Mouse (Mus musculus) spleen, adult 2 months (tissue): Measurements from ENCODE around the gene Pla2g12b.

Source experiments
- CTCF ChIP-seq: fragments of 200-500 bp; IDR thresholded peaks from 2 replicates; pipeline ENCODE4 v1.5.1; 2011; ENCODE audit warnings: mild to moderate bottlenecking, inconsistent platforms; ENCODE audit not compliant: insufficient read depth, insufficient read length, insufficient replicate concordance; ENCODE audit errors: extremely low read depth
- POLR2A ChIP-seq: fragments of 200-500 bp; IDR thresholded peaks from 2 replicates; pipeline ENCODE4 v1.6.1; 2011; ENCODE audit warnings: low read depth, low read length, inconsistent platforms

- TF ChIP-seq CTCF (no peak), POLR2A (no peak)
These were observed 41.2 kb downstream of the Pla2g12b start for GRCm38 (mm10) chr10:59444635-59445034.
